Mouse (Mus musculus) embryo, embryonic 9.5 days (tissue): Measurements from ENCODE around the gene Tmem182.

Source experiments
- DNase-seq: peaks from one replicate; pipeline ENCODE4 v3.0.0-alpha.2; 2017; ENCODE audit errors: extremely low spot score

The Tmem182 gene

GRCm38 (mm10) chr1:40805351-40805750, at the start of gene Tmem182:
TSS of gene Tmem182 (plus strand) at chr1:40805601.
- DNase-seq: no peak

GRCm38 (mm10) chr1:40759751-40760445, 45.5 kb upstream of the Tmem182 start:
- no peak for DNase-seq

- DNase-seq: no peak
These were observed 41.4 kb upstream of the Tmem182 start for GRCm38 (mm10) chr1:40764042-40764441.

GRCm38 (mm10) chr1:40764701-40765275, 40.6 kb upstream of the Tmem182 start:
- no peak for DNase-seq

- no peak for DNase-seq
These were observed 39.9 kb upstream of the Tmem182 start for GRCm38 (mm10) chr1:40765521-40765920.

- no peak for DNase-seq
These were observed 37.8 kb upstream of the Tmem182 start for GRCm38 (mm10) chr1:40767588-40767987.

- peak; percentile 57 for DNase-seq
These were observed 36.8 kb upstream of the Tmem182 start for GRCm38 (mm10) chr1:40768606-40769005.

- no peak for DNase-seq
These were observed 36.0 kb upstream of the Tmem182 start for GRCm38 (mm10) chr1:40769331-40769894.

- DNase-seq: no peak
These were observed 34.0 kb upstream of the Tmem182 start for GRCm38 (mm10) chr1:40771196-40771970.

- no peak for DNase-seq
These were observed 32.2 kb upstream of the Tmem182 start for GRCm38 (mm10) chr1:40773234-40773633.

- DNase-seq: no peak
These were observed 31.4 kb upstream of the Tmem182 start for GRCm38 (mm10) chr1:40774040-40774439.

- no peak for DNase-seq
These were observed 29.3 kb upstream of the Tmem182 start for GRCm38 (mm10) chr1:40776102-40776501.

GRCm38 (mm10) chr1:40776763-40777162, 28.6 kb upstream of the Tmem182 start:
- no peak for DNase-seq

GRCm38 (mm10) chr1:40783450-40783849, 22.0 kb upstream of the Tmem182 start:
- DNase-seq: no peak

GRCm38 (mm10) chr1:40784306-40784705, 21.1 kb upstream of the Tmem182 start:
- DNase-seq: no peak

GRCm38 (mm10) chr1:40785876-40786445, 19.4 kb upstream of the Tmem182 start:
- no peak for DNase-seq

GRCm38 (mm10) chr1:40788956-40789355, 16.4 kb upstream of the Tmem182 start:
- DNase-seq: no peak

- DNase-seq: no peak
These were observed 15.7 kb upstream of the Tmem182 start for GRCm38 (mm10) chr1:40789666-40790233.

GRCm38 (mm10) chr1:40790324-40791141, 14.9 kb upstream of the Tmem182 start, which contains the start of gene Mfsd9:
TSS of gene Mfsd9 (minus strand) at chr1:40790687.
- DNase-seq: peak; percentile 93

- DNase-seq: no peak
These were observed 9.9 kb upstream of the Tmem182 start for GRCm38 (mm10) chr1:40795508-40795907.

GRCm38 (mm10) chr1:40797348-40797747, 8.1 kb upstream of the Tmem182 start:
- peak; percentile 45 for DNase-seq
